Mouse (Mus musculus) neural tube, embryonic 11.5 days (tissue): ENCODE measurements around the gene Dlgap5. TPM values are rescaled to one million over a fixed set of nuclear protein-coding genes. Genes with fewer than 3 reads are reported as not detected.

Experiments
- ATAC-seq: fragments of 200-750 bp; cut with Nextera tagmentation; 2 replicates; pipeline ENCODE4 v1.8.0; 2017; ENCODE audit warnings: moderate number of reproducible peaks, mild to moderate bottlenecking, moderate TSS enrichment, moderate library complexity; ENCODE audit not compliant: insufficient read depth, low FRiP score, low TSS enrichment
- DNase-seq: peaks from one replicate; pipeline ENCODE4 v3.0.0-alpha.2; 2015; ENCODE audit warnings: low spot score
- H3K27ac ChIP-seq: fragments of 300-500 bp; sonication (generic); 2 replicates; pipeline ENCODE4 v1.5.1; 2014; ENCODE audit warnings: low read depth, mild to moderate bottlenecking, low read length
- H3K27me3 ChIP-seq: fragments of 300-500 bp; sonication (generic); 2 replicates; pipeline ENCODE4 v1.6.1; 2014; ENCODE audit warnings: mild to moderate bottlenecking, low read length, mixed read lengths; ENCODE audit not compliant: control insufficient read depth, insufficient read depth
- H3K36me3 ChIP-seq: fragments of 300-500 bp; sonication (generic); 2 replicates; pipeline ENCODE4 v1.6.1; 2014; ENCODE audit warnings: mild to moderate bottlenecking, low read length, moderate library complexity, mixed read lengths; ENCODE audit not compliant: control insufficient read depth, insufficient read depth
- H3K4me1 ChIP-seq: fragments of 300-500 bp; sonication (generic); 2 replicates; pipeline ENCODE4 v1.6.1; 2014; ENCODE audit warnings: low read length, mixed read lengths; ENCODE audit not compliant: control insufficient read depth, insufficient read depth
- H3K4me2 ChIP-seq: fragments of 300-500 bp; sonication (generic); 2 replicates; pipeline ENCODE4 v1.6.1; 2014; ENCODE audit warnings: low read depth, mild to moderate bottlenecking, moderate library complexity
- H3K4me3 ChIP-seq: fragments of 300-500 bp; sonication (generic); 2 replicates; pipeline ENCODE4 v1.5.1; 2014; ENCODE audit warnings: low read depth, low read length
- H3K9ac ChIP-seq: fragments of 300-500 bp; sonication (generic); 2 replicates; pipeline ENCODE4 v1.6.1; 2014; ENCODE audit warnings: mild to moderate bottlenecking, low read length
- H3K9me3 ChIP-seq: fragments of 300-500 bp; sonication (generic); 2 replicates; pipeline ENCODE4 v1.6.1; 2016; ENCODE audit warnings: low read length; ENCODE audit not compliant: control insufficient read depth
- WGBS: fragments of 180-500 bp; shearing (Covaris S2); extraction: QIAGEN DNeasy Blood & Tissue Kit; methylation state at CpG from one replicate; pipeline ENCODE4 v1.1.7; 2014; 5-methylcytosine and 5-hydroxymethylcytosine counted together
- polyA plus RNA-seq: library from polyadenylated mRNA; unstranded; fragments of >200 nt; fragmentation: Nextera tagmentation; extraction: Ambion mirVana; gene quantifications from 2 replicates; pipeline ENCODE4 v1.2.1, GENCODE M21; 2014

Dlgap5 gene
- polyA plus RNA-seq, 1 experiment from 2014 or later = 56.2 TPM

DNA sequence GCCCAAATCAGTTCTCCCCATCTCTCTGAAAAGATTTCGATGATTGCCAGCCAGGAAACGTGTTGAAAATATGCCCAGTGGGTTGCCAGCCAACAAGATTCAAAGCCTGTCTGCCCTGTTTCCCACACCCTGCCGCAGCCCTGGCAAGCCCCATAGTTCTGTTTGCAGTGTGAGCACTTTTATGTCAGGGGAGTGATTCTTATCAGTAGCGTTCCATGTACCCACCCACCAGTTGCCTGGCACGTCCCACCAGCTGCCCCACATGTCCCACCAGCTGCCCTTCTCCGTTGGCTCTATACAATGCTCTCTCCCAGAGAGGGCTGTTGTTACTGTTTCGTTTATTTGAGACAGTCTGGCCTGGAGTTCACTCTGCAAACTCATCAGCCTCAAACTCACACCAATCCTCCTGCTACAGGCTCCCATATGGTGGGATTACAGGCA, 51.3 kb downstream of the Dlgap5 start:
- DNase-seq (no peak), ATAC-seq (no peak)
- WGBS = 78% methylated on average over 7 of the region's 7 CpGs
- Histone ChIP-seq H3K4me1 (peaks cover 5% of the 10 kb centered on the region; the same call in 1 of the 2 replicates), H3K9ac (no peak overlapping the region), H3K4me3 (no peak overlapping the region), H3K36me3 (no peaks in the 10 kb centered on the region), H3K4me2 (no peak overlapping the region), H3K27me3 (no peaks in the 10 kb centered on the region), H3K27ac (no peak overlapping the region), H3K9me3 (no peaks in the 10 kb centered on the region)

DNA sequence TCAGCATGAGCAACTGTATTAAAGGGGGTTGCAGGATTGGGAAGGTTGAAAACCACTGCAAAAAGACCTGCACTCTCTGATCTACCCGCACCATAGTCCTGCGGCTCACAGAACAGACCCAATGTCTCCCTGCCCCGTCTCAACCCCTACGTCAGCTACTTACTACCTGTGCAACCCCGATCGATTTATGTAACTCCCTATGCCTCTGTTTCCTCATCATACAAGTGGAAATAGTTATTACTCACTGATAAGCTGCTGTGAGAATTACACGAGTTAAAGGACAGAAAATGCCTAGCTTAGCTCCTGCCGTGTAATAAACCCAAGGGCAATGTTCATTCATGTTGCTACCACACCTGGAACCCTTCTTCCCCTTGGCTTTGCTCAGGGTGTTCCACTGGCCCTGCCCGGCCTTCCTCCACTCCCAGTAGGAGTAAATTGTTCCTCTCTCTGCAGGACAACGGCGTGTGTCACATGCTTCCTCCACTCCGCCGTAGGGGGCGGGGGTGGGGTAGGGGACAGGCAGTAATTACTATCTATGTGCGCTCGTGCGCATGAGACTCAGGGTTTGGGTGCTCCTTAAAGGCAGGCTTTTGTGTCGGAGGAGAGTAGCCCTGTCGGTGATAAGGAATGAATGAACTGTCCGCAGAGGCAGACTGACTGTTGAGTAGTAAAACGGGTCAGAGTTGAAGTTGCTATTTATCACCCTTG, 53.3 kb downstream of the Dlgap5 start:
- Histone ChIP-seq H3K9ac (0 out of 2 replicates have a peak overlapping the region, but pooled peaks have one; percentile 18), H3K4me1 (peaks cover 5% of the 10 kb centered on the region; the same call in 1 of the 2 replicates), H3K9me3 (no peaks in the 10 kb centered on the region), H3K27ac (no peak overlapping the region), H3K4me2 (peak overlapping the region; percentile 27), H3K27me3 (no peaks in the 10 kb centered on the region), H3K36me3 (no peaks in the 10 kb centered on the region), H3K4me3 (no peak overlapping the region)
- WGBS = 36% methylated on average over 21 of the region's 21 CpGs
- ATAC-seq (no peak), DNase-seq (peak; percentile 53)

DNA sequence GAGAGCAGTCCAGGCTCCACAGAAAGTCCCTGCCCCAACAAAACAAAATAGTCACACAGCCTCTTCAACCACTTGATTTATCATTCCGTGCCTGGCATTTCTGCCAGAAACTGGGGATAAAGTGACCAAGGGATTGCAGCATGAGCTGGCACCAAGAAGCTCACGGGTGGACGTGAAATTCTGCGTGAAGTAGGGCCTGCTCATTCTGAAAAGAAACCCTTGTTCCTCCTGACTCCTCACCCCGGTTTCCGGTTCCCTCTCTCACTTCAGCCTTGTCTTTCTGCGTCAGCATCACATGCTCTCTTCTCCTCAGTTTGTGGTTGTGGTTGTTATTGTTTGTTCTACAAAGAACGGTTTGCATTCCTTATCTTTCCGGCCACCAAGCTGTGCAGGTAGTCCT, 56.3 kb downstream of the Dlgap5 start:
- ATAC-seq = no peak

DNA sequence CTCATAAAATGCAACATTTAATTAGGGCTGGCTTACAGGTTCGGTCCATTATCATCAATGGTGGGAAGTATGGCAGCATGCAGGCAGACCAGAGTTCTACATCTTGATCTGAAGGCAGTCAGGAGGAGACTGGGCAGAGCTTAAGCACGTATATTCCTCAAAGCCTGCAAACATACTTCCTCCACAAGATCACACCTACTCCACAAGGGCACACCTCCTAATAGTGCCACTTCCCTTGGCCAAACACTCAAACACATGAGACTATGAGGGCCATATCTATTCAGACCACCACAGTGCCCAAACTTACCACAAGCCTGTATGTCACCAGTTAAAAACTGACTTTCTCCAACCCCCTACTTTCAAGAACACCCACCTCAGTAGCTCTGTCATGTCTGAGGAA, 56.8 kb downstream of the Dlgap5 start:
- Histone ChIP-seq H3K27me3 (no peaks in the 10 kb centered on the region), H3K4me3 (no peak overlapping the region), H3K4me1 (peaks cover 5% of the 10 kb centered on the region; the same call in 1 of the 2 replicates), H3K27ac (no peak overlapping the region), H3K36me3 (no peaks in the 10 kb centered on the region), H3K9me3 (no peaks in the 10 kb centered on the region), H3K9ac (no peak overlapping the region), H3K4me2 (no peak overlapping the region)
- 92% methylated on average over 2 of the region's 2 CpGs for WGBS
- ATAC-seq (no peak), DNase-seq (no peak)

More for the DNA sequence above, 56.3 kb downstream of the Dlgap5 start:
- 89% methylated on average over 9 of the region's 9 CpGs for WGBS
- DNase-seq = no peak
- Histone ChIP-seq H3K36me3 (no peaks in the 10 kb centered on the region), H3K9ac (no peak overlapping the region), H3K4me2 (no peak overlapping the region), H3K4me1 (peaks cover 5% of the 10 kb centered on the region; the same call in 1 of the 2 replicates), H3K4me3 (no peak overlapping the region), H3K27ac (no peak overlapping the region), H3K27me3 (no peaks in the 10 kb centered on the region), H3K9me3 (no peaks in the 10 kb centered on the region)

DNA sequence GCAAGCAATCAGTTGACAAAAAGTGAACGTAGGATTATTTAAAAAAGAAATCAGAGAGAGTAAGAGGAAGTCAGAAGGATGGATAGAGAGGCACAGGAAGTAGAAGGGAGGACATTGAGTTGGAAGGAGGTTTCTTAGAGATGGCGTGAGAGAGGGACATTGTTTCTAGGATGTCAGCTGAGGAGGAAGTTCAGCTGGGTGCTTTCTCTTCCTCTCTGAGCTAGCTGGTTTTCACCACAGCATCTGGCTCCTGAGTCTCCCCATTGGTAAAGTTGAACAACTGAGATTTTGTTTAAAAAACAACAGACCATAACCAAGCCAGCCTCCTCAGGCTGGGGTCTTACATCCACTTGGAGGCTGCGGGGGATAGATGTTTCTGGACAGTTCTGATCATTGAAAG, 58.6 kb downstream of the Dlgap5 start:
- Histone ChIP-seq H3K9ac (no peak overlapping the region), H3K36me3 (no peaks in the 10 kb centered on the region), H3K4me3 (no peak overlapping the region), H3K27me3 (no peaks in the 10 kb centered on the region), H3K4me2 (no peak overlapping the region), H3K4me1 (no peaks in the 10 kb centered on the region), H3K9me3 (no peaks in the 10 kb centered on the region), H3K27ac (no peak overlapping the region)
- WGBS = 84% methylated on average over 3 of the region's 3 CpGs
- ATAC-seq (no peak), DNase-seq (no peak)

DNA sequence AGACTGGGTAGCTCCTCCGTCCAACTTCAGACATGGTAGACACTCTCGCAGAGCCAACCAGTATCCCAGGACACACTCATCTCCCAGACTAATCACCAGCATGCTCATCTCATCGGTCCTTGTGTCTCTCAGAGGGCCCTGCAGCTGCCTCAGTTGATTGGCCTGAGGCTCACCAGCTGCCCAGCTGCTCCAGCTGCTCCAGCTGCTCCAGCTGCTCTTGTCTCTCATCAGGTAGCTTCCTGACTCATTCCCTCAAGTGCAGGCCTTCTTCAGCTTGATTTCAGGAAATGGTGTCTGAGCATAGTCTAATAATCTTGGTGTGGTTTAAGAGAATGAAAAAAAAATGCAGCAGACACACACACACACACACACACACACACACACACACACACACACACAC, 61.6 kb downstream of the Dlgap5 start:
- Histone ChIP-seq H3K4me2 (no peak overlapping the region), H3K4me3 (no peak overlapping the region), H3K4me1 (no peaks in the 10 kb centered on the region), H3K27me3 (no peaks in the 10 kb centered on the region), H3K27ac (no peak overlapping the region), H3K36me3 (no peaks in the 10 kb centered on the region), H3K9me3 (no peaks in the 10 kb centered on the region), H3K9ac (no peak overlapping the region)
- WGBS = 80% methylated on average over 3 of the region's 3 CpGs
- ATAC-seq (no peak), DNase-seq (no peak)

DNA sequence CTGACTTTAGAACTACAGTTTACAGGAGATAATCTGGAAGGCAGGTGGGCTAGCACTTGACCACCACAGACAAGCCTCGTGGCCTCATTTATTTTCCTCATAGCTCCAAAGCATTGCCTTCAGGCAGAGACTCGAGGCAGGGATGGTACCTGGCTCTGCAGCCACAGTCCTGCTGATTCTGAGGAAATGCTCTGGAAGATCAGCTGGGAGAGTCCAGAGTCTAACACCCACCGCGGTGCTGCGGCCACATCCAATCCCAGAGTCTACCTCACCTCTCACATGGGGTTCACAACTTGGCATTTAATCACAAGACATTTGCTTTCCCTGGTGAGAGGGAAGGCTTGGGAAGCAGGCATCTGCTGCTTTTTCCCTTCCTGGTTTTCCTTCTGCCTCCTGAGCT, 63.3 kb downstream of the Dlgap5 start:
- Histone ChIP-seq H3K27ac (no peak overlapping the region), H3K4me3 (no peak overlapping the region), H3K4me1 (no peaks in the 10 kb centered on the region), H3K36me3 (no peaks in the 10 kb centered on the region), H3K9me3 (no peaks in the 10 kb centered on the region), H3K9ac (no peak overlapping the region), H3K4me2 (no peak overlapping the region), H3K27me3 (no peaks in the 10 kb centered on the region)
- 75% methylated on average over 5 of the region's 5 CpGs for WGBS
- ATAC-seq (no peak), DNase-seq (no peak)

DNA sequence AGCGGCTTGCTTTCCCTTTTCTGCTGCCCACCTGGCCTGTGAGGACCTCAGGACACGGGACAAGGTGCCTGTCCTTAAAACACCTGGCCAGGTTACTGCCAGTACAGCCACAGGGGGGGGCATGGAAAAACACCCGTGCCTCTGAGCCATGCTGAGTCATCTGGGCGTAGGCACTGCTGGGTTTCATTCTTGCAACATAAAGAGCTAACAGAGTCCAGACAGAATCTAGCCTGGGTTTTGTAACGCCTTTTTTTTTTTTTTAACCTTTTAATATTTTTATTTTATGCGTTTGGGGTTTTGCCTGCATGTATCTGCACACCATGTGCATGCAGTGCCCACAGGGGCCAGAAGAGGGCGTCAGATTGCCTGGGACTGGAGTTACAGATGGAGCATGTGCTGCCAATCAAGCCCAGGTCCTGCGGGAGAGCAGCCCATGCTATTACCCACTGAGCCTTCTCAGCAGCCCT, 64.1 kb downstream of the Dlgap5 start:
- WGBS = 68% methylated on average over 8 of the region's 8 CpGs
- no peaks in the 10 kb centered on the region for H3K36me3 ChIP-seq
- no peak for DNase-seq
- H3K27me3 ChIP-seq = no peaks in the 10 kb centered on the region
- no peak overlapping the region for H3K4me2 ChIP-seq
- H3K9me3 ChIP-seq = no peaks in the 10 kb centered on the region
- no peaks in the 10 kb centered on the region for H3K4me1 ChIP-seq
- ATAC-seq = no peak
- H3K4me3 ChIP-seq = no peak overlapping the region
- no peak overlapping the region for H3K27ac ChIP-seq
- no peak overlapping the region for H3K9ac ChIP-seq

DNA sequence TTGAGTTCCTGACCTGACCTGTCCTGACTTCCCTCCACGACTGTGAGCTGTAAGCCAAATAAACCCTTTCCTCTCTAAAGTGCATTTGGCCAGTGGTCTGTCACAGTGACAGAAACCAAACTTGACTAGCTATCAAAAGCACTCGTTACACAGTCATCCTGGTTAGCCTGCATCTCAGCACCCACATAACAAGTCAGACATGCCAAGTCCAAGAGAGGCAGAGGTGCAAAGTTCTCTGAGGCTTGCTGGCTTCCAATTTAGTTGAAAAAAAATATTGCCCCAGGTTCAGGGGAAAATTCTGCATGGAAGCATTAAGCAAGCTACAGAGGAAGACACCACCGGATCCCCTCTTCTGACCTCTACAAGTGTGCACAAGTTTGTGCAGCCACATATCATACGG, 65.0 kb downstream of the Dlgap5 start:
- ATAC-seq (no peak), DNase-seq (no peak)
- no peaks in the 10 kb centered on the region for H3K36me3 ChIP-seq
- no peak overlapping the region for H3K9ac ChIP-seq
- H3K27ac ChIP-seq = no peak overlapping the region
- 83% methylated on average over 4 of the region's 4 CpGs for WGBS
- no peaks in the 10 kb centered on the region for H3K27me3 ChIP-seq
- H3K4me2 ChIP-seq = no peak overlapping the region
- no peak overlapping the region for H3K4me3 ChIP-seq
- H3K9me3 ChIP-seq = no peaks in the 10 kb centered on the region
- no peaks in the 10 kb centered on the region for H3K4me1 ChIP-seq
